Mouse (Mus musculus): ENCODE data around the gene Supt6. TPM values are rescaled to one million over a fixed set of nuclear protein-coding genes. Genes with fewer than 3 reads are reported as not detected.

The Supt6 gene
- polyA plus RNA-seq, 1 experiment from 2014 or later = 17.7 TPM

GRCm38 (mm10) chr11:78265571-78265970 is 19.8 kb upstream of the Supt6 start:
- no peak for ATAC-seq
- H3K4me3 ChIP-seq (ENCODE audit: low read depth, low read length) = no peak overlapping the region
- 95% methylated on average over 6 of the region's 6 CpGs for WGBS
- DNase-seq (ENCODE audit: low spot score) = no peak
- H3K36me3 ChIP-seq (ENCODE audit: control insufficient read depth, insufficient read depth, low read length) = peaks cover 68% of the 10 kb centered on the region
- H3K27ac ChIP-seq (ENCODE audit: low read depth, low read length) = no peak overlapping the region
- peaks cover 7% of the 10 kb centered on the region; the same call in 1 of the 2 replicates for H3K4me1 ChIP-seq (ENCODE audit: control insufficient read depth, insufficient read depth, low read length)
- no peak overlapping the region for H3K4me2 ChIP-seq (ENCODE audit: low read length)
- H3K27me3 ChIP-seq (replicated peaks; ENCODE audit: control insufficient read depth, insufficient read depth, low read length) = no peaks in the 10 kb centered on the region
- no peak overlapping the region for H3K9ac ChIP-seq (ENCODE audit: low read length)
- H3K9me3 ChIP-seq (replicated peaks; ENCODE audit: control insufficient read depth, low read length) = no peaks in the 10 kb centered on the region

GRCm38 (mm10) chr11:78262550-78262949 is 16.8 kb upstream of the Supt6 start:
- H3K4me3 ChIP-seq (ENCODE audit: low read depth, low read length) = peak overlapping the region; percentile 79
- ATAC-seq = no peak

GRCm38 (mm10) chr11:78261380-78262352 is 15.9 kb upstream of the Supt6 start, which contains the start of gene 2610507B11Rik:
2610507B11Rik (plus strand) TSS chr11:78261752.
- Histone ChIP-seq H3K27ac (ENCODE audit: low read depth, low read length) (peak within 1 kb of the TSS; percentile 78), H3K4me3 (ENCODE audit: low read depth, low read length) (peak within 1 kb of the TSS; percentile 79), H3K27me3 (replicated peaks; ENCODE audit: control insufficient read depth, insufficient read depth, low read length) (no peaks in the 10 kb centered on the region), H3K9ac (ENCODE audit: low read length) (peak within 1 kb of the TSS; percentile 85), H3K4me2 (ENCODE audit: low read length) (peak within 1 kb of the TSS; percentile 75), H3K9me3 (replicated peaks; ENCODE audit: control insufficient read depth, low read length) (no peaks in the 10 kb centered on the region), H3K36me3 (ENCODE audit: control insufficient read depth, insufficient read depth, low read length) (peaks cover 32% of the 10 kb centered on the region), H3K4me1 (ENCODE audit: control insufficient read depth, insufficient read depth, low read length) (peaks cover 7% of the 10 kb centered on the region; the same call in 1 of the 2 replicates)
- WGBS = under 1% methylated on average over 83 of the region's 115 CpGs
- ATAC-seq (peak; percentile 97), DNase-seq (ENCODE audit: low spot score) (peak; percentile 95)

More at GRCm38 (mm10) chr11:78262550-78262949, 16.8 kb upstream of the Supt6 start:
- Histone ChIP-seq H3K27ac (ENCODE audit: low read depth, low read length) (no peak overlapping the region), H3K4me1 (ENCODE audit: control insufficient read depth, insufficient read depth, low read length) (peaks cover 7% of the 10 kb centered on the region; the same call in 1 of the 2 replicates), H3K27me3 (replicated peaks; ENCODE audit: control insufficient read depth, insufficient read depth, low read length) (no peaks in the 10 kb centered on the region), H3K4me2 (ENCODE audit: low read length) (peak overlapping the region; percentile 75), H3K36me3 (ENCODE audit: control insufficient read depth, insufficient read depth, low read length) (peaks cover 41% of the 10 kb centered on the region), H3K9me3 (replicated peaks; ENCODE audit: control insufficient read depth, low read length) (no peaks in the 10 kb centered on the region), H3K9ac (ENCODE audit: low read length) (peak overlapping the region; percentile 85; the same call in 1 of the 2 replicates)
- 4% methylated on average over 8 of the region's 8 CpGs for WGBS
- DNase-seq (ENCODE audit: low spot score) = peak; percentile 76

GRCm38 (mm10) chr11:78260489-78261258 is 14.9 kb upstream of the Supt6 start:
- Histone ChIP-seq H3K9me3 (replicated peaks; ENCODE audit: control insufficient read depth, low read length) (no peaks in the 10 kb centered on the region), H3K4me3 (ENCODE audit: low read depth, low read length) (peak overlapping the region; percentile 79), H3K4me2 (ENCODE audit: low read length) (peak overlapping the region; percentile 75), H3K27ac (ENCODE audit: low read depth, low read length) (no peak overlapping the region), H3K9ac (ENCODE audit: low read length) (no peak overlapping the region), H3K36me3 (ENCODE audit: control insufficient read depth, insufficient read depth, low read length) (peaks cover 28% of the 10 kb centered on the region), H3K4me1 (ENCODE audit: control insufficient read depth, insufficient read depth, low read length) (peaks cover 7% of the 10 kb centered on the region; the same call in 1 of the 2 replicates), H3K27me3 (replicated peaks; ENCODE audit: control insufficient read depth, insufficient read depth, low read length) (no peaks in the 10 kb centered on the region)
- ATAC-seq (no peak), DNase-seq (ENCODE audit: low spot score) (no peak)
- WGBS = 100% methylated on average over 2 of the region's 2 CpGs

GRCm38 (mm10) chr11:78256618-78257017 is 10.8 kb upstream of the Supt6 start:
- 92% methylated on average over 1 of the region's 1 CpGs for WGBS
- ATAC-seq = no peak
- Histone ChIP-seq H3K9me3 (replicated peaks; ENCODE audit: control insufficient read depth, low read length) (no peaks in the 10 kb centered on the region), H3K27ac (ENCODE audit: low read depth, low read length) (no peak overlapping the region), H3K4me2 (ENCODE audit: low read length) (no peak overlapping the region), H3K27me3 (replicated peaks; ENCODE audit: control insufficient read depth, insufficient read depth, low read length) (no peaks in the 10 kb centered on the region), H3K36me3 (ENCODE audit: control insufficient read depth, insufficient read depth, low read length) (peaks cover 40% of the 10 kb centered on the region), H3K9ac (ENCODE audit: low read length) (no peak overlapping the region), H3K4me1 (ENCODE audit: control insufficient read depth, insufficient read depth, low read length) (no peaks in the 10 kb centered on the region), H3K4me3 (ENCODE audit: low read depth, low read length) (no peak overlapping the region)
- DNase-seq (ENCODE audit: low spot score) = no peak

GRCm38 (mm10) chr11:78247727-78248140 is 1.9 kb upstream of the Supt6 start:
- 0 out of 2 replicates have a peak overlapping the region, but pooled peaks have one; percentile 12 for H3K4me2 ChIP-seq (ENCODE audit: low read length)
- H3K9me3 ChIP-seq (replicated peaks; ENCODE audit: control insufficient read depth, low read length) = no peaks in the 10 kb centered on the region
- peaks cover 19% of the 10 kb centered on the region for H3K4me1 ChIP-seq (ENCODE audit: control insufficient read depth, insufficient read depth, low read length)
- ATAC-seq (no peak), DNase-seq (ENCODE audit: low spot score) (peak; percentile 7)
- no peak overlapping the region for H3K9ac ChIP-seq (ENCODE audit: low read length)
- H3K4me3 ChIP-seq (ENCODE audit: low read depth, low read length) = no peak overlapping the region
- no peaks in the 10 kb centered on the region for H3K27me3 ChIP-seq (replicated peaks; ENCODE audit: control insufficient read depth, insufficient read depth, low read length)
- WGBS = 51% methylated on average over 4 of the region's 4 CpGs
- no peak overlapping the region for H3K27ac ChIP-seq (ENCODE audit: low read depth, low read length)
- H3K36me3 ChIP-seq (ENCODE audit: control insufficient read depth, insufficient read depth, low read length) = peaks cover 20% of the 10 kb centered on the region

GRCm38 (mm10) chr11:78247012-78247348 is 1.2 kb upstream of the Supt6 start:
- Histone ChIP-seq H3K9ac (ENCODE audit: low read length) (no peak overlapping the region), H3K27me3 (replicated peaks; ENCODE audit: control insufficient read depth, insufficient read depth, low read length) (no peaks in the 10 kb centered on the region), H3K36me3 (ENCODE audit: control insufficient read depth, insufficient read depth, low read length) (peaks cover 14% of the 10 kb centered on the region), H3K9me3 (replicated peaks; ENCODE audit: control insufficient read depth, low read length) (no peaks in the 10 kb centered on the region), H3K4me3 (ENCODE audit: low read depth, low read length) (no peak overlapping the region), H3K27ac (ENCODE audit: low read depth, low read length) (no peak overlapping the region), H3K4me1 (ENCODE audit: control insufficient read depth, insufficient read depth, low read length) (peaks cover 19% of the 10 kb centered on the region), H3K4me2 (ENCODE audit: low read length) (peak overlapping the region; percentile 73)
- WGBS = 85% methylated on average over 2 of the region's 3 CpGs
- no peak for ATAC-seq
- DNase-seq (ENCODE audit: low spot score) = no peak

- peak overlapping the region; percentile 73 for H3K4me2 ChIP-seq (ENCODE audit: low read length)
- H3K4me1 ChIP-seq (ENCODE audit: control insufficient read depth, insufficient read depth, low read length) = peaks cover 19% of the 10 kb centered on the region
- ATAC-seq (no peak), DNase-seq (ENCODE audit: low spot score) (no peak)
- H3K27me3 ChIP-seq (replicated peaks; ENCODE audit: control insufficient read depth, insufficient read depth, low read length) = no peaks in the 10 kb centered on the region
- H3K9me3 ChIP-seq (replicated peaks; ENCODE audit: control insufficient read depth, low read length) = no peaks in the 10 kb centered on the region
- WGBS = 54% methylated on average over 7 of the region's 7 CpGs
- H3K27ac ChIP-seq (ENCODE audit: low read depth, low read length) = no peak overlapping the region
- H3K4me3 ChIP-seq (ENCODE audit: low read depth, low read length) = peak overlapping the region; percentile 51
- H3K9ac ChIP-seq (ENCODE audit: low read length) = peak overlapping the region; percentile 77
- H3K36me3 ChIP-seq (ENCODE audit: control insufficient read depth, insufficient read depth, low read length) = peaks cover 10% of the 10 kb centered on the region
Measured at GRCm38 (mm10) chr11:78246318-78247011, 678 bp upstream of the Supt6 start.
